Mouse (Mus musculus) megakaryocyte, adult 5-6 weeks (primary cell): ENCODE measurements at regions not wholly inside any gene's neighbourhood (a gene's known extent, or its start where the extent isn't known, plus 50 kb on each side); places are given as distances from the start of the nearest gene placed in this dataset.
A peak's percentile ranks its signal among the peaks of the same experiment; 100 is the strongest.

Source experiments
- ATAC-seq: 2 replicates; pipeline ENCODE4 v1.8.0; 2016; ENCODE audit warnings: mild to moderate bottlenecking, inconsistent platforms; ENCODE audit not compliant: poor library complexity, severe bottlenecking

DNA sequence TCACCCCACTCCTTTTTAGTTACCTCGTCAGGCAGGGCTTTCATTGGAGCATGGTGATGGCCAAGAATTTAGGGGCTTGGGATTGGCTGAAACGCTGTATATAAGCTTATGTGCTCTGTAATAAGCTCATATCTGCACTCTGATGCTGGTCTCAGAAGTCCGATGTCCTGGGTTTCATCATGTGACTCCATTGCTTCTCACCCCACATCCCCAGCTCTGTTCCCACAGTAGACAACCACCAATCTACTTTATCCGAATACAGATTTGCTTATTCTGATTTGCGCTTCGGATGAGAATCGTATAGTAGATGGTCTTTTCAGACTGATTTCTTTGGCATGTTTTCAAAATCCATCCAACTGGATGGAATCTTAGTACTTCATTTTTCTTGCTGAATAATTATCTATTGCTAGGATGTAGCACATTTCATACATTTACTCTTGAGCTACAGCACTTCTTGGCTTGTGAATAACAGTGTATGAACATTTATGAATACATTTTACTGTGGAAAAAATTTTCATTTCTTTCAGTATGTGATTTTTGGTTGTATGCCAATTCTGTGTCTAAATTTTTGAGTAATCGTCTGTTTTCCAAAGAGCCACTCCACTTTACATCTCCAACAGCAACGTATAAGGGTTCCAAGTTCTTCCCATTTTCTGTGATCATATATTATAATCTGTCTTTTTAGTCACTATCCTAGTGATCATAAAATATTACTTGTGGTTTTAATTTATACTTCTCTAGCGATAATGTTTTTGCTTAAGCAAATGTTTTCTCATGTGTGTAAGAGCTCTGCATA is 185.7 kb downstream of the Hace1 start:
- ATAC-seq = no peak

DNA sequence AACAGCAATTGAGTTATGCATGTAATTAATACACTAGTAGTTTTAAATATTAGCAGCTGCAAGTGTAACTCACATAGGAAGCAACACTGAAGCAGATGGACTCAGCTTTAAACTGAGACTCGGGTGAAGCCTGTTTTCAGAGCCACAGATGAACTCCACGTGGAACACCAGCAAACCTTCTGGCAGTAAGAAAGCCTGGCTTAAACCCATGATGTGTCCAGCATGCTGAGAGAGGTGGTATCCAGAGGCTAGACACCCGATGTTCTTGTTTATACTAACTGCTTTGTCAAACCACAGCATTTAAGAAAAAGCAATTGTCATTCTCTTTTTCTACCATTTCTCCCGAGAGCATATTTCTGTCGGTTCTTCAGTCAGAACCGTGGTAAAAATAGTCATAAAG is 202.1 kb downstream of the Hace1 start:
- no peak for ATAC-seq

GRCm38 (mm10) chr10:45783026-45783425 is 205.4 kb downstream of the Hace1 start:
- ATAC-seq = no peak

GRCm38 (mm10) chr10:45783461-45784149 is 206.0 kb downstream of the Hace1 start:
- no peak for ATAC-seq

- no peak for ATAC-seq
These were observed 206.5 kb downstream of the Hace1 start for GRCm38 (mm10) chr10:45784150-45784479.

DNA sequence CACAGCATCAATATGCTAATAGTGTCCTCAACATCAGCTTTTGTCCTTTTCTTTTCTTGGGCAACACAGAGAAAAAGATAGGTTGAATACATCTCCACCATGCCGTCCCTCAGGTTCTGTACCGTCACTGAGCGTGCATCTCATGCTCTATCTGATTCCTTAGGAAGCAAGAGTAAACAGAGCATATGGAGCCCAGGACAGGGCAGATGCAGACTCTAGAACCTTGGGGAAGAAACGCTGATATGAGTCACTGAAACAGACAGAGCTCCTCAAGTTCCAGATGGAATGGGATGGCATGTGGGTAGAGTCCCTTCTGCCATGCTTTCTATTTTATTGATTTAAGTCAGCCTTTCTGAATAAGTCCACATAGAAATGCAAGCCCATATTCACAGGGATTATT is 206.9 kb downstream of the Hace1 start:
- ATAC-seq = no peak

GRCm38 (mm10) chr10:45788356-45788755 is 210.7 kb downstream of the Hace1 start:
- ATAC-seq = no peak

DNA sequence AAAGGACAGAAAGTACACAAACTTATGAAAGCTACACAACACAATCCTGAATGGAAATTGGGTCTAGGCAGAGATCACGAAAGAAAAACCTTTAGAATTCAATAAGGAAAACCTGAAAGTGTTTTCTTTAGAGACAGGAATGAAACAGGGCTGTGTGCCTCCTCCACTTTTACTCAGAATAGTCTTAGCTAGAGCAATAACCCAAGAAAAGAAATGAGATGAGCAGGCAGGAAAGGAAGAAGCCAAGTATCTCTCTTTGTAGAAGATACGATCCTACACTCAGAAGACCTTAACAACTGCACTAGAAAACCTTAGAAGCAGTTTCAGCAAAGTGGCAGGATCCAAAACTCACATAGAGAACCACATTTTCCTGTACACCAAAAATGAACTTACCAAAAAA is 218.0 kb downstream of the Hace1 start:
- no peak for ATAC-seq

DNA sequence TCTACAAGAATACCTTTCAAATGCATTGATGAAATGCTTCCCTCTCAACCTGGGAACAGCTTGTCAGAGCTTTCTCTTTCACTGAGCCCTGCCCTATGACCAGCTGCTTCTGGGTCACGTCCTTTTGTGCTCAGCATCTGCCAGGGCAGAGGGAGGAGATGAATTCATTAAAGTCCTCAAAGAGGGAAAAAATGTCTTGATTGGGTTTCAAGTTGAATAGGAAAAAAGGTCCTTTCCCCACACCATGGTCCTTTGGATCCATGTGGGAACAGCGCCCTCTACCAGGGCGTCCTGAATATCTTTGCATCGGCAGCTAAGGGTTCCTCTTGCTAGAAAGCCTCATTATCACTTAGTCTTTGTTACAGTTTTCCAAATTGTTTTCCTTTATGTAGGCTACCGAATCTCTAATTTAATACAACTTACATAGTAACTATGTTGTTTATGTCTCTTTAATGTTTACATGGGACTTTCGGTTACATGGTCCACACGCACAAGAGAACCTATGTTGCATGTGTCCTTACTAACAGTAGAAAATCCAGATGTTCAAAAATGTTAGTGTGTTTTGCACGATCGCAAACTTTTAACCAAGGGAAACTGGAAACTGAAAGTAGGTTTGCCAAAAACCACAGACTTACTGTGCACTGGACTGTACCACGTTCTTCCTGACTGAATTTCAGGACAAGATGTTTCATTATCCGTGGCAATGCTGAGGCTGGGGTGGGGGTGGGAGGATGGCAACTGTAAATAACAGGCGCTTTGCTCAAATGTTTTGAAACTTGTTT is 222.6 kb downstream of the Hace1 start:
- ATAC-seq = peak; percentile 47

DNA sequence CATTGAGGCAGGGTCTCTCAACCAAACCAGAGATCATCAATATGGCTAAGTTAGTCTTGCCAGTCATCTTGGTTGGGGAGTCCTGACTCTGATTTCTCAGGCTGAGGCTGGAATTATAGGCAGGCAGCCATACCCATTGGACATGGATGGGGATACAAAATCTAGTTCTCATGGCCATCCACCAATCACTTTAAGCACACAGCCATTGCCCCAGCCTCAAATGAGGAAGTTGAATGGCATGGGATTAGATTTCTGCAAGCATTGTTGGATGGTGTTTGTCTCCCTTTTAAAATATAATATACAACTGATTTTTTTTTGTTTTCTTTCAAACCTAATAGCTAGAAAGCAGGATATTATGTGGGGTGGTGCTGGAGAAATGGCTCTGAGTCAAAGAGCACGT is 223.8 kb downstream of the Hace1 start:
- ATAC-seq = no peak

- no peak for ATAC-seq
These were observed 229.6 kb downstream of the Hace1 start for GRCm38 (mm10) chr10:45806984-45807827.

DNA sequence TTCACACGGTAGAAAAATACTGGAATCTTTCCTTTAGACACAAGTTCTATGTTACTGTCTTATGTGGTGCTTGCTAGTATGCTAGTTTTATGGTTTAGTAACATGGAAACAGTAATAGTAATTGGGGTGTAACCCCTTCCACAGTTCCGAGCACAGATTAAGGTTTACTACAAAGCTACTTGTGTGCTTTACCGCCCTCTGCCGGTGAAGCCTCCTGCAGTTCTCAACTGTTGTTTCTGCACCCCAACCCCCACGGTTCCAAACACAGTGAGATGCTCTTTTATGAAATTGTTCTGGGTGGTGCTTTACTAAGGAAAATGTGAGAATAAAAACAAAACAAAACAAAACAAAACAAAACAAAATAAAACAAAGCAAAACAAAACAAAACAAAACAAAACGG is 234.3 kb downstream of the Hace1 start:
- peak; percentile 54 for ATAC-seq

GRCm38 (mm10) chr10:45813804-45814203 is 236.2 kb downstream of the Hace1 start:
- ATAC-seq = no peak

GRCm38 (mm10) chr10:45816679-45817078 is 239.1 kb downstream of the Hace1 start:
- ATAC-seq = no peak

GRCm38 (mm10) chr10:45820986-45821655 is 243.5 kb downstream of the Hace1 start:
- ATAC-seq = peak; percentile 86

DNA sequence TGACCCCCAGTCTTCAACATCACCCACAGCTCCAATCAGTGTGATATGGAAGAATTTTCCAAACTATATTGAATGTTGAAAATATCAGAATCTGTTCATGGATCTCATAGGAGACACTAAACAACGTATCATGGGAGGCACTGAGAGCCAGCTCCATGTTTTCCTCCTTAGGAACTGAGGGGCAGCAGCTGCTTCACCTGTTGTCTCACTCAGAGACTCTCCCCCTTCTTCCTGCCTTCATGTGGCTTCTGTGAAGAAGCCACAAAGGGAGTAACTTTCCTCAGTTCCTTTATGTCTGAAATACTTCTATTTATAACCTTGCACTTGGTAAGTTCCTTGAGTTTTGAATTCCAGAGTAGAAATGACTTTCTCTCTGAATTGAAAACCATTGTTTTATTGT is 244.6 kb downstream of the Hace1 start:
- no peak for ATAC-seq

GRCm38 (mm10) chr10:45823612-45824011 is 246.0 kb downstream of the Hace1 start:
- ATAC-seq = no peak

DNA sequence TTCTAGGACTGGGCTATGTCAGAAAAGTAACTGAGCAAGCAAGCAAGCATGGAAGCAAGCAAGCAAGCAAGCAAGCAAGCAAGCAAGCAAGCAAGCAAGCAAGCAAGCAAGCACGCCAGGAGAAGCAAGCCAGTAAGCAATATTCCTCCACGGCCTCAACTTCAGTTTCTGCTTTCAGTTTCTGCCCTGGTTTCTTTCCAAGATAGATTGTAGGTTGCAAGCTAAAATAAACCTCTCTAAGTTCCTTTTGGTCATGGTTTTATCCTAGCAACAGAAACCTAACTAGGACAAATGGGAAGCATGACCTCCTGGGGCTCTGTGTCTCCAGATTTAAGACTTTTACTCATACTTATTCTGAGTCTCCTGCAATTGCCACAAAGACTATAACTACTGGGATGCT is 271.0 kb downstream of the Hace1 start:
- no peak for ATAC-seq

DNA sequence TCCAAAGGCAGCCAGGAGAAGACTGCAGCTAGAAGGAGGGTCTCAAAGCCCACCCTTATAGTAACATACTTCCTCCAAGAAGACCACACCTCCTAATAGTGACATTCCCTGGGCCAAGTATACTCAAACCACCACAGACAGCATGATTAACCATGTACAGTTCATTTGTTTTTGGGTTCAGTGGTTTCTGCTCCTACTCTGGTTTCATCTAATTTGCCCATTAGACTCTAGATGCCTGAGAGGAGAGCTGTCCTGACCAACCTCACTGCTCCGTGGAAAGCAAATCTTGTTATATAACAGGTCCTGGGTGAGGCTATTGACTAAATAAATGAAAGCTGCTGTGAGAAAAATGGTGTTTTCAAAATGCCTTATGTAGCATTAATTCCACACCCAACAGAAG is 272.2 kb downstream of the Hace1 start:
- no peak for ATAC-seq

GRCm38 (mm10) chr10:45850625-45851024 is 273.0 kb downstream of the Hace1 start:
- ATAC-seq = no peak
